Mouse (Mus musculus): ENCODE data around the gene Tdrd9.

- TF ChIP-seq CTCF (IDR thresholded peaks at IDR 0.05) = no peak
- no peak for TF ChIP-seq EP300 (IDR thresholded peaks at IDR 0.05; ENCODE audit: insufficient read depth, low read depth, low read length)
- TF ChIP-seq POLR2A (IDR thresholded peaks at IDR 0.05; ENCODE audit: insufficient read depth, low read depth, low read length) = no peak
These were observed 56.0 kb downstream of the Tdrd9 start for GRCm38 (mm10) chr12:112027408-112027807.
